Mouse (Mus musculus) left cerebral cortex, adult 8-10 months (tissue): ENCODE measurements at regions not wholly inside any gene's neighbourhood (a gene's known extent, or its start where the extent isn't known, plus 50 kb on each side); places are given as distances from the start of the nearest gene placed in this dataset.

Source experiments
- DNase-seq, 2 experiments: peaks; one replicate each; pipeline ENCODE4 v3.0.0; 2022; ENCODE audit warnings: low spot score in 2 of 2

GRCm38 (mm10) chr14:62050941-62051340 lies 241.4 kb upstream of the Rnaseh2b start:
- DNase-seq, result no peak

- no peak for DNase-seq
Measured at GRCm38 (mm10) chr14:62051923-62052322, 240.5 kb upstream of the Rnaseh2b start.

- no peak for DNase-seq
Measured at GRCm38 (mm10) chr14:62053004-62053403, 239.4 kb upstream of the Rnaseh2b start.

GRCm38 (mm10) chr14:62057096-62057495 lies 235.3 kb upstream of the Rnaseh2b start:
- no peak for DNase-seq

GRCm38 (mm10) chr14:62058100-62058499 lies 234.3 kb upstream of the Rnaseh2b start:
- no peak for DNase-seq

GRCm38 (mm10) chr14:62071140-62071539 lies 221.2 kb upstream of the Rnaseh2b start:
- DNase-seq, result no peak

GRCm38 (mm10) chr14:62084047-62084446 lies 208.3 kb upstream of the Rnaseh2b start:
- DNase-seq, result no peak

GRCm38 (mm10) chr14:62088174-62088573 lies 204.2 kb upstream of the Rnaseh2b start:
- DNase-seq, result no peak

GRCm38 (mm10) chr14:62117532-62117931 lies 174.9 kb upstream of the Rnaseh2b start:
- no peak for DNase-seq

- DNase-seq, result no peak
Measured at GRCm38 (mm10) chr14:62118542-62118953, 173.8 kb upstream of the Rnaseh2b start.

- DNase-seq, result no peak
Measured at GRCm38 (mm10) chr14:62128918-62129317, 163.5 kb upstream of the Rnaseh2b start.

GRCm38 (mm10) chr14:62132353-62132816 lies 160.0 kb upstream of the Rnaseh2b start:
- no peak for DNase-seq

- no peak for DNase-seq
Measured at GRCm38 (mm10) chr14:62137981-62138380, 154.4 kb upstream of the Rnaseh2b start.

GRCm38 (mm10) chr14:62144385-62145030 lies 147.9 kb upstream of the Rnaseh2b start:
- DNase-seq, result no peak

- no peak for DNase-seq
Measured at GRCm38 (mm10) chr14:62157038-62157716, 135.2 kb upstream of the Rnaseh2b start.

GRCm38 (mm10) chr14:62159690-62160089 lies 132.7 kb upstream of the Rnaseh2b start:
- DNase-seq, result no peak

- no peak for DNase-seq
Measured at GRCm38 (mm10) chr14:62163120-62163796, 129.1 kb upstream of the Rnaseh2b start.

- DNase-seq, result no peak
Measured at GRCm38 (mm10) chr14:62164918-62165317, 127.5 kb upstream of the Rnaseh2b start.

GRCm38 (mm10) chr14:62166006-62166405 lies 126.4 kb upstream of the Rnaseh2b start:
- peak in 1 of 2 experiments; percentile 50 for DNase-seq

- no peak for DNase-seq
Measured at GRCm38 (mm10) chr14:62166596-62166995, 125.8 kb upstream of the Rnaseh2b start.

- no peak for DNase-seq
Measured at GRCm38 (mm10) chr14:62167090-62167489, 125.3 kb upstream of the Rnaseh2b start.

- no peak for DNase-seq
Measured at GRCm38 (mm10) chr14:62168711-62169110, 123.7 kb upstream of the Rnaseh2b start.
